Mouse (Mus musculus): ENCODE data around the gene Fkbpl.

Gene Fkbpl

DNA sequence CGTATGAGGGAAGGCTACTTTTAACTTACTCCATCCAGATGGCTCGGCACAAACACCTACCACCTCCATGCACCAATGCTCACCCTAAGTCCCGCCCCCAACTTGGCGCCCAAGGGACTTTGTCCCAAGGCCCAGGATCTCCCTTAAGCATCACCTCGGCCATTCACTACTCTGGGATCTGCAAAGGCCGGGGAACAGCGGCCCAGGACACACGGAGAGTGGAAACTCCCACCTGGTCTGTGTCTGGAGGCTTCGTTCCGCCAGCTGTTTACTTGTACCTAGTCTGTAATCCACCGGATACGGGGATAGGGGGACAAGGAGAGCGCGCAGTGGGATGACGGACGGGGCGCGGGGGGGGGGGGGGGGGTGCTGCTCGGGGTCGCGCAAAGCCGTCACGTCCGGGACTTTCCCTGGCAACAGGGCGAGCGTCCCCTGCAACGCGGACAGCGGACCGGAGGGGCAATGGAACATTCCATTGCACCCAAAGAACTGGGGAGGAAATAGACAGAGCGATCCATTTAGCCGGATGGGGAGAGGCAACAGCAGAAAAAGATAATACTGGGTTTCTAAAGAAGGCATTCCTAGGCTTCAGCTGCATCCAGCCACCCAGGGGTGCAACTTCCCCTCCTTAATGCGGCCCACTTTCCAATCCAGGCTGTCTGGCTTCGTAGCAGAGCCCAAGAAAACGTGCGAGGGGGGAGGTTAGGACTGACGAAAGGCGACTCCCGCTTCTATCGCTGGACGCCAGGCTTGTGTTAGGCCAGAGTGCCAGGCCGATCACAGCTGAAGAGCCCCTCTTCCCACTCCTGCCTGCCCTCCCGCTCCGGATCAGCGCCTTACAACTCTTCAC, 17.2 kb upstream of the Fkbpl start:
- peak; percentile 87 for DNase-seq (ENCODE audit: low spot score)

GRCm38 (mm10) chr17:34627943-34628643, 16.5 kb upstream of the Fkbpl start, which contains the start of gene Ppt2:
Gene Ppt2 (minus strand): TSS chr17:34628510.
- DNase-seq (ENCODE audit: low spot score) = peak; percentile 64

DNA sequence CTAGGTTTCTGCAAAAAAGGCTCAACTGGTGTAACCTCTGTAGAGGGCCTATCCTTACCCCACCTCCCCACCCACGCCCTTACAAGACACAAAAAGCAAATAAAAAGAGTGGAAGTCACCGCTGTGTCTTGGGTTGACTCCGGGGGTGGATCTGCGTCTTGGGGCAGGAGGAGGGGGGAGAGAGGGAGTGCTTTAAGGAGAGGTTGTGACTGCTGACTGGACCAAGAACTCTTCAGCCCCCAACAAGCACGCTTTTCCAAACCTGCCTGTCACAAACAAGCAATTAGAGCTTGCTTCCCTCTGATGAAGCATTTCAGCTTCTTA, 16.0 kb upstream of the Fkbpl start:
- DNase-seq (ENCODE audit: low spot score) = no peak

DNA sequence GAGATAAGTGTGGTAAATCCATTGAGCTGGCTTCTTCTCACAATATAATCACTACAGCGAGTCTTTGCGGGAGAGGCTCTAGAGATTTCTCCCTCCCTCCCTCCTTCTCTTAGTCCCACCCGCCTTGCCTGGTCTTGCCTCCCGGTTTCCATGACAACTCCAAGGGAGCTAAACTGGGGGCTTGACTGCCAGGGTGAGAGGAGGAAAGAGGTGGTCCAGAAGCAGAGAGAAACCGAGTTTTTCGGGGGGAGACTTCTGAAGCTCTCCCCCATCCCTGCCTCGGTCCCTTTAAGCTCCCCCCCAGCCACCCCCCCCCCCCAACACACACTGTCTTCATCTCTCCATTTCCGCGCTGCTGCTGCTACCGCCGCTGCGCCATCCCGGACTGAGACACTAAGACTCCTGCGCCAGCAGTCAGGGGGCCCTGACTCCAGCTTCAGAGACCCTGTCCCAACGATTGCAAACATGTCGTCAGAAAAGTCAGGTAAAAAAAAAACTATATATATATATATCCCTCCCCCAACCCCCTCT, 15.3 kb upstream of the Fkbpl start, which contains the start of gene Prrt1:
Prrt1 (plus strand) TSS at position 313 of the 531 bp plus-strand sequence.
- peak; percentile 35 for DNase-seq (ENCODE audit: low spot score)

DNA sequence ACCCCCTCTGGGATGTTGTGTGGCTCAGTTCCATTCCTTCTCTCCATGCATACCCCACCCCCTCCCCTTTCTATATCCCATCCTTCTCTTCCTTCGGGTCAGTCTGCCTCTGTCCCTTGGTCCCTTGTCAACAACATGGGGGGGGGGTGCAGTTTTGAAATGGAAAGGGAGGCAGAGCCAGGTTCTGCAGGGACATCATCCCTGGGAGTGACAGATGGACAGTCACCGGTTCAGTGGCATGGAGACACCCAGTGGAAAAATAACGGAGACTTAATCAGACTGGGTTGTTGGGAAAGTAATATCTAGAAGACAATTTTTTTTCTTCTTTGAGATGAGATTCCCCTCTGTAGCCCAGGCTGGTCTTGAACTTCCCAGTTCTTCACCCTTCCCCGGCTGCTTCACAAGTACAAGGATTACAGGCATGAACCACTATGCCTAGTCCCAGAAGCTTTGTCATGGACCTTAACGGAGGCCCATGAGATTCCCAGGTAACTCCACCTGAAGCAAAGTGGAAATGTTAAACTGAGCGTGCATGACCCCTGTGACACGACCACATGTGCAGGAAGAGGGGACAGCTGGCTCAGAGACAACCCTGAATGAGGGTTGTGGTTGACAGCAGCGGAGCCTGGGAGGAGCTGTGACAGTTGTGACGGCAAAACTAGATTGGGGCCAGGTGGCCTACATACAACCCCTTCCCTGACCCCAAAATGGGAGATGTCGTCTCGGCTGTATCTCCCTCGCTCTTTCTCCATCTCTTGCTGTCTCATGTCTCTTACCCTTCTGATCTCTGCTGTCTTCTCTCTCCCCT, 14.6 kb upstream of the Fkbpl start:
- no peak for DNase-seq (ENCODE audit: low spot score)

DNA sequence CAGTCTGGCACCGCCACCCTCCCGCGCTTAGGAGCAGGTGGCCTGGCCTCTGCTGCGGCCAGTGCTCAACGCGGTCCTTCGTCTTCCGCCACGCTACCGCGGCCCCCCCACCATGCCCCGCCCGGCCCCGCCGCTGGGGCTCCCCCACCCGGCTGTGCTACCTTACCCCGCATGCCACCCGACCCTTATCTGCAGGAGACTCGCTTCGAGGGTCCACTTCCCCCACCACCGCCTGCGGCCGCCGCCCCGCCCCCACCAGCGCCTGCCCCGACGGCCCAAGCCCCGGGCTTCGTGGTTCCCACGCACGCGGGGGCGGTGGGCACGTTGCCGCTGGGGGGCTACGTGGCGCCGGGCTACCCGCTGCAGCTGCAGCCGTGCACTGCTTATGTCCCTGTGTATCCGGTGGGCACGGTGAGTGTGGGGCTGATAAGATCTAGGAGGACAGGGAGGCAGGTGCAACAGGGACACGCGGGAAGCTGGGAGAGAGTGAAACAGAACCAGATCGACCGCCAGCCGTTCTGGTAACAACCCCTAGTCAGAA, 13.7 kb upstream of the Fkbpl start:
- DNase-seq (ENCODE audit: low spot score) = no peak

DNA sequence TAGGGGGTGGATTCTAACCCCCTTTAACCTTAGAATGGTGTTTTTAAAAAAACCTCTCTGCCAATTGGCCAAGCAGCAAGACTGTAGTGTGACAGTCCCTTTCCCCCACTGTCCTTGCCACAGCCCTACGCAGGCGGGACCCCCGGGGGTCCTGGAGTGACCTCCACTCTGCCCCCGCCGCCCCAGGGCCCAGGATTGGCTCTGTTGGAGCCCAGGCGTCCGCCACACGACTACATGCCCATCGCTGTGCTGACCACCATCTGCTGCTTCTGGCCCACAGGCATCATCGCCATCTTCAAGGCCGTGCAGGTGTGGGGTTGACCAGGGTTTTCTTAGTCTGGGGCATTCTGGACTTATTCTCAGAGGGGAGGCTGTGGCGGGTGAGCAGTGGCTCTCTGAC, 12.9 kb upstream of the Fkbpl start:
- DNase-seq (ENCODE audit: low spot score) = no peak

DNA sequence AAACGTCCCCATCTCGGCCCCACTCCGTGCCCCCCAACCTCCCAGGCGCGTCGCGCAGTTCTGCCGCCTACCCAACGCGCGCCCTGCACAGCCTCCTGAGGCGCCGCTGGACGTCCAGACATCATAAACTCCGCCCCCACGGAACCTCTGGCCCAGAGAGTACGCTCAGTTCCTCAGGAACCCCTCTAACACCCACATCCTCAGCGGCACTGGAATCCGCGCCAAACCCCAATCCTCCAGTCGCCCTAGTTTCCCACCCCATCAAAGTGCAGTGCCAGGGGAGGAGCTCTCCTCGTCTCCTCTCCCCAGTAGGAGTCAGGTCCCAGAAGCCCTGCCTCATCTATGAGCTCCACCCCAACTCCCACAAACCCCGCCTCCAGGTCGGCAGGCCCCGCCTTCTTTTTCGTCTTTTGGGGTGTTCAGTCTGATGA, 12.3 kb upstream of the Fkbpl start:
- no peak for DNase-seq (ENCODE audit: low spot score)

DNA sequence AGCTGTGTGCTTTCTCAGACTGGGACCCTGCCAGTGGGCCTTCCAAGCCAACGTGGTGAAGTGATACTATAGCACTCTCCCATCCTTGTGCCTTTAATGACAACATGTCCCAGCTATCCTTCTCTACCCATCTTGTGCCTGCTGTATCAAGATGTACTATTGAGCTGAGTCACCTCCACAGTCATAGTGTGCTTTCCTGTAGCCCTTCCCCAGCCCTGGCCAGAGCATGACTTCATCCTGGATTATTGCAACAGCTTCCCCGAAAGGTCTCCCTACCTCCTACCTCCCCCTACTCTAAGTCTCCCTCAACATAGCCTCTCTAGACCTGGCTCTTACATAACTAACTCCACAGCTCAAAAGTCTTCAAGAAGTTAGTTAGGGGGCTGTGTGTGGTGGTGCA, 8.9 kb upstream of the Fkbpl start:
- no peak for DNase-seq (ENCODE audit: low spot score)

DNA sequence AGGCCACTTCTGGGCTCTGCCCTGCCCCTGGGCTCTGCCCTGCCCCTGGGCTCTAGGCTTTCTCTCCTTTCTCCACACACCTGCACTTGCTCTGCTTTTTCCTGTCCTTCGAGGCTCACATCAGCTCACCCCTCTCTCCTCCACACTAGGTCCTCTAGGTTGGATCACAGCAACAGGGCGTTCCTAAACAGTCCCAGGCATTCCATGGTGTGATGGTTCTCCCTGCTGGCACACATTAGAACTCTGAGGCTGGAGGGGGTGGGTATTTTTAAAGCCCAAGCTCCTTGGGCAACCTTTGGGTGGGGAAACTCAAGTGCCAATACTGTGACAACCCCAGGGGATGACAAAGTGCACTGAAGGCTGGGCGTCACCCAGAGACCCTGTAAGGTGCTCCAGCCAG, 7.1 kb upstream of the Fkbpl start:
- no peak for DNase-seq (ENCODE audit: low spot score)

GRCm38 (mm10) chr17:34639461-34640255, 4.9 kb upstream of the Fkbpl start:
- DNase-seq (ENCODE audit: low spot score) = no peak

DNA sequence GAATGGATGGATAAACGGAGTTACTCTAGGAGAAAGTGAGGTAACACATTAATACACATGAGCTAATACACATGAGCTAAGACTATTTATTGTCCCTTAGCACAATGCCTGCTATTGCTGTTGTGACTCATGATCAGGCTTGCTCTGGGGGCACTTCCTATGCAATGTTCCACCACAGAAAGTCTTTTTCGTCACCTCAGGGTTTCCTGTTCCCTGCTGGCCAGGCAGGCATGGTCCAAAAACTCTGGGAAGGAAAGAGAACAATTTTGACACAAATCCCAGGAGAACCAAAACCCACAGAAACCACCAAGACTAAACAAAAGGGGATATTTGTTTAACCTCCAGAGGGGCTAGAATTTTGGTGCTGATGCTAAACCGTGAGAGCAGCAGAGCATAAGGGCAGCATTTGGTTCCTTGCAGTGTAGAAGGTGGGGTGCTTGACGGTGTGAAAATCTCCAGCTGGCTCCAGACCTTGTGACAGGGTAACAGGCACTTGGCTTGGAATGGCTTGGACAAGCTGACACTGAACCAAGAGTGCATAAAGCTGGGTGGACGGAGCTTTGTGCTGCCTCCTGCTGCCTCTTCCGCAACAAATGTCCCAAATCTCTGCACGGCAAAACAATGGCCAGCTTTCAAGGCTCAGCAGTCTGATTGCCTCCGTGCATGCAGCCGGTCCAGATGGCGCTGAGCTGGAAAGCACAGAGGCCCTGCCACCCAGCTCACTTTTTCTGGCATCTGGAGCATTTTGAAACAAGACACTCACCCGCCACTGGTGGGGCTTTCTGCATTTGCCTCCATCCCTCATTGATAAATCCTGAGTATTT, 3.6 kb upstream of the Fkbpl start:
- no peak for DNase-seq (ENCODE audit: low spot score)

DNA sequence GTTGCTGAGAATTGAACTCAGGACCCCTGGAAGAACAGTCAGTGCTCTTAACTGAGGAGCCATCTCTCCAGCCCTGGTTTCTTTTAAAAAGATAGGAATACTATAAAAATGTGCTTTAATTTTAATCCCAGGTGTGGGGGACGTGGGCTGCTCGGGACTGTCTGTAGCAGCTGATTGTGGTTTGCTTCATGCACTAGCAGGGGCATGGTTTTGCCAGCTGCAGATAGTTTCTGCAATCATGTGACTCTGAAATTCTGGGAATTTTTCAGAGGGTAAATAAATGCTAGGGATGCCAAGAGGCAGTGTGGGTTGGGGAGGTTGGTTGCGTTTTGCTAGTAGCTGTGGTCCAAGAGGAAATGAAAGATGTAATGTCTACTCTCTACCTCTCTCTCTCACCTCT, 2.6 kb upstream of the Fkbpl start:
- DNase-seq (ENCODE audit: low spot score) = no peak

DNA sequence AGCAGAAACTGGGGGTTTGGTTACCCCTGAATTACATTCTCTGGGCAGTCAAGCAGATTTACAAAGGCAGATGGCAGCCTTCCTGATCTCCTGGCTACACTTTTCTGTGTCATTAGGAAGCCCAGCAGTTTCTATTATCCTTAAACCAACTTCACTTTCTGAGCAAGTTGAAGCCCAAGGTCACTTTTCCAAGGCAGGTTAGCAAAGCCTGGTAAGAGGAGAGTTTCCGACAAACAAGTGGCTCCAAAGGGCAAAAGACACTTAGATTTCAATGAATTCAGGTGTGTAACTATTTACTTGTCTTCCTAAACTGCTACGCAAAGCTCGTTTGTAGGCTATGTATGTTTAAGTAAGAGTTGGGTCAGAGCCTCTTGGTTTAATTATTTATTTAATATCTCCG, 1.2 kb upstream of the Fkbpl start:
- no peak for DNase-seq (ENCODE audit: low spot score)

- peak; percentile 67 for DNase-seq (ENCODE audit: low spot score)
These were observed 620 bp upstream of the Fkbpl start for GRCm38 (mm10) chr17:34643944-34644343.

GRCm38 (mm10) chr17:34645256-34645829, 779 bp downstream of the Fkbpl start:
- DNase-seq (ENCODE audit: low spot score) = peak; percentile 42

DNA sequence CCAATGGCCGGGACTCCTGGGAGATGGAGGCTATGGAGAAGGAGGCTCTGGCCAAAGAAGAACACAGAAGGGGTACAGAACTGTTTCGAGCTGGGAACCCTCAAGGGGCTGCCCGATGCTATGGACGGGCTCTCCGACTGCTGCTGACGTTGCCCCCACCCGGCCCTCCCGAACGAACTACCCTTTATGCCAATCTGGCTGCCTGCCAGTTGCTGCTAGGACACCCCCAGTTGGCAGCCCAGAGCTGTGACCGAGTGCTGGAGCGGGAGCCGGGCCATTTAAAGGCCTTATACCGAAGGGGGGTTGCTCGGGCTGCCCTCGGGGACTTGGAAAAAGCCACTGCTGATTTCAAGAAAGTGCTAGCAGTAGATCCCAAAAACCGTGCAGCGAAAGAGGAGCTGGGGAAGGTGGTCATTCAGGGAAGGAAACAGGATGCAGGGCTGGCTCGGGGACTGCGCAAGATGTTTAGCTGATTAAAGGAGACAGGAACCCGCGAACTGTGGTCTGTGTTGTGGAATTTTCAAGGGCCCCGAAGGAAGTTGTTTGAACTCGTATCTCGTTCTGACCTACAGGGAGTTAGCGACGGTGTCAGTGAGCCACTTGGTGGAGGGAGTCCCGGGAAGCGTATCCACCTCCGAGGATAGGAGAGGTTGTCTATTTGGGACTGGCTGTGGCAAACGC, 1.4 kb downstream of the Fkbpl start:
- DNase-seq (ENCODE audit: low spot score) = no peak

DNA sequence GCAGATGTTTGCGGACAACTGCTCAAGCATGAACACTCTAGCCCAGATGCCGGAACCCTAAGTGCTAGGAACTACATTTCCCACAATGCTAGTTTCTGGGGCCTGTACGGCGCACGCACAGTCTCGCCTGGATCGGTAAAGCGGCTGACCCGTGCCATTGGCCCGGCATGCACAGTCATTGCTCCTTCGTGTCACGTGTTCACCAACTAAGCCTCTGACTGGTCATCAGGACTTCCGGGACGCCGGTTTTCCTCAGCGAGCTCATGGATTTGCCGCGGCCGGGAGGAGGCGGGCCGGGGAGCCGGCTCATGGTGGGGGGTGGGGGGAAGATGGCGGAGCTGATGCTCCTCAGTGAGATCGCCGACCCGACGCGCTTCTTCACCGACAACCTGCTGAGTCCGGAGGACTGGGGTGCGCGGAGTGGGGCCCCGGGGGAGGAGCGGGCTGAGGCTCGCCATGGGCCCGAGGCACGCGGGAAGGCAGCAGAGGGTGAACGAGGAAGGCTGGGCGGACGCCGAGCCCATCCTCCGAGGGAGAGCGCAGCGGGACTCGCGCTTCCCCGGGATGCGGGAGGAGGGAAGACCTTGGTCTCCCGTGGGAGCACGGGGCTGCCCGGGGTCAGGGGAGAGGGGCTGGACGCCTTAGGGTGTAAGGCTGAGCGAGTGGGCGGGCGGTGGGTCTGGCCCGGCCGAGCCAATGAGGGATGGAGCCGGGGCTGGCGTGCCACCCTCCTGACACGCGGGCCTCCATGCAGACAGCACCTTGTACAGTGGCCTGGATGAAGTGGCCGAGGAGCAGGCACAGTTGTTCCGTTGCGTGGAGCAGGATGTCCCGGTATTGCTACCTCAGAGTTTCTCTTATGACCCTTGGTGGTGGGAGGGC, 2.6 kb downstream of the Fkbpl start, which contains the start of gene Atf6b:
Atf6b (plus strand) TSS at position 241 of the 882 bp plus-strand sequence.
- peak; percentile 98 for DNase-seq (ENCODE audit: low spot score)
